Mouse (Mus musculus) lung, adult 2 months (tissue): Measurements from ENCODE around the gene Dcbld2. TPM values are rescaled to one million over a fixed set of nuclear protein-coding genes. Genes with fewer than 3 reads are reported as not detected.

Experiments used
- DNase-seq: peaks from one replicate; pipeline ENCODE4 v3.0.0; 2022
- H3K4me1 ChIP-seq: fragments of 200-500 bp; 2 replicates; pipeline ENCODE4 v1.6.1; 2011; ENCODE audit warnings: low read length; ENCODE audit not compliant: control insufficient read depth, insufficient read depth
- H3K4me3 ChIP-seq: fragments of 200-500 bp; replicated peaks from 2 replicates; pipeline ENCODE3; 2011; ENCODE audit warnings: low read depth, mild to moderate bottlenecking, control low read depth, low read length; ENCODE audit errors: extremely low read depth
- CTCF ChIP-seq: fragments of 200-500 bp; IDR thresholded peaks from 2 replicates; pipeline ENCODE4 v1.5.1; 2011; ENCODE audit warnings: mild to moderate bottlenecking, low read length, control low read depth; ENCODE audit not compliant: insufficient read depth
- POLR2A ChIP-seq: fragments of 200-500 bp; IDR thresholded peaks from 2 replicates; pipeline ENCODE4 v1.6.1; 2011; ENCODE audit warnings: low read depth, mild to moderate bottlenecking, control low read depth, low read length, borderline replicate concordance; ENCODE audit errors: extremely low read depth
- WGBS: fragments of 180-500 bp; shearing (Covaris S2); methylation state at CpG from one replicate; pipeline ENCODE4 v1.1.7; 2018; 5-methylcytosine and 5-hydroxymethylcytosine counted together
- polyA plus RNA-seq: library from polyadenylated mRNA; depleted of rRNA; stranded (reverse); fragments of >200 nt; gene quantifications from 2 replicates; pipeline ENCODE4 v1.2.3, GENCODE M21; 2012

Gene Dcbld2
- polyA plus RNA-seq, 1 experiment, result 14.0 TPM

GRCm38 (mm10) chr16:58475544-58476154 is 67.4 kb downstream of the Dcbld2 start:
- Histone ChIP-seq H3K4me3 (no peak overlapping the region), H3K4me1 (peaks cover 20% of the 10 kb centered on the region)
- no peak for DNase-seq
- 49% methylated on average over 3 of the region's 3 CpGs for whole genome bisulfite sequencing
- TF ChIP-seq POLR2A, result no peak
- TF ChIP-seq CTCF, result no peak

- H3K4me3 ChIP-seq, result no peak overlapping the region
- WGBS, result 10% methylated on average over 2 of the region's 2 CpGs
- DNase-seq, result peak; percentile 51
- TF ChIP-seq POLR2A, result no peak
- TF ChIP-seq CTCF, result no peak
- peaks cover 23% of the 10 kb centered on the region for H3K4me1 ChIP-seq
Measured at GRCm38 (mm10) chr16:58476363-58476762, 68.1 kb downstream of the Dcbld2 start.

GRCm38 (mm10) chr16:58479898-58480448 is 71.7 kb downstream of the Dcbld2 start:
- 61% methylated on average over 4 of the region's 4 CpGs for WGBS

GRCm38 (mm10) chr16:58481219-58481905 is 73.1 kb downstream of the Dcbld2 start:
- no peak for DNase-seq

More at GRCm38 (mm10) chr16:58479898-58480448, 71.7 kb downstream of the Dcbld2 start:
- H3K4me1 ChIP-seq, result peaks cover 37% of the 10 kb centered on the region
- no peak overlapping the region for H3K4me3 ChIP-seq
- DNase-seq, result no peak
- TF ChIP-seq POLR2A, result no peak
- no peak for TF ChIP-seq CTCF

GRCm38 (mm10) chr16:58481906-58482270 is 73.6 kb downstream of the Dcbld2 start:
- WGBS, result 26% methylated on average over 5 of the region's 5 CpGs
- Histone ChIP-seq H3K4me3 (no peak overlapping the region), H3K4me1 (peaks cover 24% of the 10 kb centered on the region)
- no peak for DNase-seq
- no peak for TF ChIP-seq CTCF
- TF ChIP-seq POLR2A, result no peak

More at GRCm38 (mm10) chr16:58481219-58481905, 73.1 kb downstream of the Dcbld2 start:
- TF ChIP-seq POLR2A (no peak), CTCF (no peak)
- WGBS, result 49% methylated on average over 9 of the region's 9 CpGs
- Histone ChIP-seq H3K4me1 (peaks cover 28% of the 10 kb centered on the region), H3K4me3 (no peak overlapping the region)

- H3K4me3 ChIP-seq, result no peak overlapping the region
- H3K4me1 ChIP-seq, result peaks cover 22% of the 10 kb centered on the region
- WGBS, result 26% methylated on average over 3 of the region's 3 CpGs
- TF ChIP-seq CTCF (no peak), POLR2A (no peak)
- no peak for DNase-seq
Measured at GRCm38 (mm10) chr16:58482296-58482695, 74.1 kb downstream of the Dcbld2 start.

- 84% methylated on average over 6 of the region's 6 CpGs for WGBS
- TF ChIP-seq CTCF (no peak), POLR2A (no peak)
Measured at GRCm38 (mm10) chr16:58487861-58488260, 79.6 kb downstream of the Dcbld2 start.

GRCm38 (mm10) chr16:58496791-58497190 is 88.5 kb downstream of the Dcbld2 start:
- Histone ChIP-seq H3K4me3 (no peak overlapping the region), H3K4me1 (peaks cover 27% of the 10 kb centered on the region)
- DNase-seq, result no peak
- TF ChIP-seq CTCF (no peak), POLR2A (no peak)

More at GRCm38 (mm10) chr16:58487861-58488260, 79.6 kb downstream of the Dcbld2 start:
- no peak for DNase-seq
- Histone ChIP-seq H3K4me1 (no peaks in the 10 kb centered on the region; the same call in none of the 2 replicates), H3K4me3 (no peak overlapping the region)

GRCm38 (mm10) chr16:58497886-58498713 is 89.9 kb downstream of the Dcbld2 start:
- 41% methylated on average over 9 of the region's 9 CpGs for WGBS
- Histone ChIP-seq H3K4me3 (no peak overlapping the region), H3K4me1 (peaks cover 31% of the 10 kb centered on the region)
- TF ChIP-seq POLR2A (no peak), CTCF (no peak)
- DNase-seq, result no peak

- no peak for DNase-seq
- Histone ChIP-seq H3K4me1 (peaks cover 33% of the 10 kb centered on the region), H3K4me3 (no peak overlapping the region)
- no peak for TF ChIP-seq POLR2A
- no peak for TF ChIP-seq CTCF
- WGBS, result 44% methylated on average over 1 of the region's 1 CpGs
Measured at GRCm38 (mm10) chr16:58499172-58499584, 90.9 kb downstream of the Dcbld2 start.
